Mouse (Mus musculus): ENCODE data around the gene Zfyve27. TPM values are rescaled to one million over a fixed set of nuclear protein-coding genes. Genes with fewer than 3 reads are reported as not detected.

The Zfyve27 gene
- total RNA-seq (2021) = 10 to 100 TPM; 61.4 to 63.9 TPM
- long read RNA-seq, experiment 1, full-length matches to known transcripts = 4 of 26 reads
- long read RNA-seq, experiment 1, partial matches to known transcripts = 0 of 26 reads
- long read RNA-seq, experiment 1, other reads (novel, unspliced or antisense) = 22 of 26 reads
- long read RNA-seq, experiment 2, full-length matches to known transcripts = 12 of 92 reads
- long read RNA-seq, experiment 2, partial matches to known transcripts = 5 of 92 reads
- long read RNA-seq, experiment 2, other reads (novel, unspliced or antisense) = 75 of 92 reads

- no peak for DNase-seq (ENCODE audit: low spot score in 2 of 2)
These were observed at the start of gene Zfyve27 for GRCm38 (mm10) chr19:42163764-42164163. Gene Zfyve27 (plus strand): TSS chr19:42163951.

GRCm38 (mm10) chr19:42115783-42116335, 47.9 kb upstream of the Zfyve27 start:
- no peak for DNase-seq (ENCODE audit: low spot score in 2 of 2)

GRCm38 (mm10) chr19:42118142-42118541, 45.6 kb upstream of the Zfyve27 start:
- DNase-seq (ENCODE audit: low spot score in 2 of 2) = no peak

GRCm38 (mm10) chr19:42118596-42118995, 45.2 kb upstream of the Zfyve27 start:
- no peak for DNase-seq (ENCODE audit: low spot score in 2 of 2)

GRCm38 (mm10) chr19:42120451-42120850, 43.3 kb upstream of the Zfyve27 start:
- DNase-seq (ENCODE audit: low spot score in 2 of 2) = no peak

GRCm38 (mm10) chr19:42124684-42125083, 39.1 kb upstream of the Zfyve27 start:
- DNase-seq (ENCODE audit: low spot score in 2 of 2) = no peak

GRCm38 (mm10) chr19:42125501-42126218, 38.1 kb upstream of the Zfyve27 start:
- no peak for DNase-seq (ENCODE audit: low spot score in 2 of 2)

GRCm38 (mm10) chr19:42126219-42126605, 37.5 kb upstream of the Zfyve27 start:
- no peak for DNase-seq (ENCODE audit: low spot score in 2 of 2)

GRCm38 (mm10) chr19:42127024-42127423, 36.7 kb upstream of the Zfyve27 start:
- DNase-seq (ENCODE audit: low spot score in 2 of 2) = no peak

GRCm38 (mm10) chr19:42128052-42128740, 35.6 kb upstream of the Zfyve27 start:
- no peak for DNase-seq (ENCODE audit: low spot score in 2 of 2)

GRCm38 (mm10) chr19:42128787-42129508, 34.8 kb upstream of the Zfyve27 start, which contains the start of gene Avpi1:
Gene Avpi1 (minus strand): TSS chr19:42129059.
- DNase-seq (ENCODE audit: low spot score in 2 of 2) = peak; percentile 83 to 94

- no peak for DNase-seq (ENCODE audit: low spot score in 2 of 2)
These were observed 34.0 kb upstream of the Zfyve27 start for GRCm38 (mm10) chr19:42129509-42130293.

- DNase-seq (ENCODE audit: low spot score in 2 of 2) = no peak
These were observed 33.5 kb upstream of the Zfyve27 start for GRCm38 (mm10) chr19:42130294-42130606.

- DNase-seq (ENCODE audit: low spot score in 2 of 2) = no peak
These were observed 32.6 kb upstream of the Zfyve27 start for GRCm38 (mm10) chr19:42131101-42131500.

- no peak for DNase-seq (ENCODE audit: low spot score in 2 of 2)
These were observed 28.7 kb upstream of the Zfyve27 start for GRCm38 (mm10) chr19:42135070-42135469.

GRCm38 (mm10) chr19:42136126-42136525, 27.6 kb upstream of the Zfyve27 start:
- DNase-seq (ENCODE audit: low spot score in 2 of 2) = no peak

- no peak for DNase-seq (ENCODE audit: low spot score in 2 of 2)
These were observed 26.5 kb upstream of the Zfyve27 start for GRCm38 (mm10) chr19:42137167-42137672.

- DNase-seq (ENCODE audit: low spot score in 2 of 2) = no peak
These were observed 25.1 kb upstream of the Zfyve27 start for GRCm38 (mm10) chr19:42138517-42139285.
